In the genomic region with DNA sequence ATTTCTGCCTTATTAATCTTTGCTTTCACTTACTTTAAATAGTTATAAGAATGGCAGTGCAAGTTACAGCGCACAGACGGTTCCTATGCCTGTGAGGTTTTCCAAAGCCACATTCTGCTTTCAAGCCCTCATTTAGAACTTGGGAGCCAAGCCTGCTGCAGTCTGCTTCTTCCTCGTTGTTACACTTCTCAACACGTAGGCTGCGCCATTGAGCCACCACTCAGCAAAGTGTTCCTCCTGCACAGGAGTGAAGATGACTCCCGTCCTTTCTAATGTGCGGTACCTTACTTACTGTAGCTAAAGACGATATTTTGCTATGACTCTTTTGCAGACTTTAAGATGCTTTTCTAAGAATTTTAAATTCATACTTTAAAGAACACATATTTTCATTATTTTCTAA, we compare ENCODE assay signal across 8 mouse cellular contexts.
DNase-seq lines count a peak whose midpoint lies in the region; ATAC-seq lines count a peak whose summit lies in the region.

No protein-coding gene starts in this region.

- intact Hi-C loops in gastrocnemius, postnatal 36 days (cut with DNase I), result loop anchor here (5.0 kb wide), 1 partner anchor 718 kb away; no protein-coding TSS in a partner anchor

- no peaks in the 10 kb centered on the region for H3K4me1 ChIP-seq in limb, embryonic 11.5 days (ENCODE audit: control insufficient read depth, insufficient read depth, low read length)
- peaks cover 14% of the 10 kb centered on the region for H3K4me1 ChIP-seq in neural tube, embryonic 13.5 days (replicated peaks)

- no peak for ATAC-seq in limb, embryonic 11.5 days (ENCODE audit: insufficient number of reproducible peaks, low FRiP score, low TSS enrichment, low read depth)
- peak; percentile 56; the same call in 1 of the 2 replicates for ATAC-seq in neural tube, embryonic 13.5 days (ENCODE audit: low read depth)

- H3K9me3 ChIP-seq in limb, embryonic 11.5 days (ENCODE audit: control insufficient read depth, low read length), result 0 out of 2 replicates have a peak, but pooled peaks cover 5% of the 10 kb centered on the region
- 0 out of 2 replicates have a peak, but pooled peaks cover 4% of the 10 kb centered on the region for H3K9me3 ChIP-seq in neural tube, embryonic 13.5 days

- H3K4me3 ChIP-seq in limb, embryonic 11.5 days (ENCODE audit: low read depth, low read length), result no peak overlapping the region
- H3K4me3 ChIP-seq in neural tube, embryonic 13.5 days, result no peak overlapping the region

- no peak overlapping the region for H3K27ac ChIP-seq in limb, embryonic 11.5 days (replicated peaks; ENCODE audit: low read depth, low read length)
- no peak overlapping the region for H3K27ac ChIP-seq in neural tube, embryonic 13.5 days (replicated peaks)

- no peak overlapping the region for H3K4me2 ChIP-seq in limb, embryonic 11.5 days (ENCODE audit: low read depth, severe bottlenecking)
- no peak overlapping the region for H3K4me2 ChIP-seq in neural tube, embryonic 13.5 days

- H3K36me3 ChIP-seq in limb, embryonic 11.5 days (ENCODE audit: control insufficient read depth, insufficient read depth, low read length), result no peaks in the 10 kb centered on the region
- no peaks in the 10 kb centered on the region for H3K36me3 ChIP-seq in neural tube, embryonic 13.5 days

- 49% methylated on average over 8 of the region's 8 CpGs for WGBS in limb, embryonic 11.5 days
- WGBS in neural tube, embryonic 13.5 days, result 33% methylated on average over 8 of the region's 8 CpGs

- peak; percentile 31 to 48 for DNase-seq in left cerebral cortex, adult 18-20 months (ENCODE audit: low spot score in 2 of 2)
- DNase-seq in left cerebral cortex, adult 8-10 months (ENCODE audit: low spot score in 2 of 2), result no peak
- DNase-seq in NIH3T3 (ENCODE audit: low read depth), result peak; percentile 80
- peak; percentile 32 for DNase-seq in c-Kit-positive CD71-positive TER-119-negative erythroid progenitor cells, embryonic 14.5 days (ENCODE audit: low read depth)
- peak; percentile 24 to 41 for DNase-seq in gastrocnemius, postnatal 36 days
- peak; percentile 71 for DNase-seq in limb, embryonic 11.5 days (ENCODE audit: low spot score)
- no peak for DNase-seq in urinary bladder, adult 2 months (ENCODE audit: low spot score)

- H3K27me3 ChIP-seq in limb, embryonic 11.5 days (ENCODE audit: control insufficient read depth, insufficient read depth, low read length), result no peaks in the 10 kb centered on the region
- H3K27me3 ChIP-seq in neural tube, embryonic 13.5 days, result no peaks in the 10 kb centered on the region

- no peak overlapping the region for H3K9ac ChIP-seq in limb, embryonic 11.5 days (ENCODE audit: low read length)
- no peak overlapping the region for H3K9ac ChIP-seq in neural tube, embryonic 13.5 days

Comparison
In these comparisons a context has a peak if more than half of its experiments do, and no peak if none do; other contexts are left out.
1. DNase-seq: peak in left cerebral cortex, adult 18-20 months (2 of 2), NIH3T3 (single experiment), c-Kit-positive CD71-positive TER-119-negative erythroid progenitor cells, embryonic 14.5 days (single experiment), gastrocnemius, postnatal 36 days (2 of 2) and limb, embryonic 11.5 days (single experiment); none in left cerebral cortex, adult 8-10 months (0 of 2) and urinary bladder, adult 2 months (single experiment).